Mouse (Mus musculus) hindbrain, embryonic 11.5 days (tissue): ENCODE measurements around the gene Gm3269. TPM values are rescaled to one million over a fixed set of nuclear protein-coding genes. Genes with fewer than 3 reads are reported as not detected.
"Not testable (repeated sequence)": the region's sequence is repeated elsewhere in the genome, so short reads cannot be mapped to it uniquely, and the experiment has no call there.

Experiments used
- ATAC-seq: fragments of 200-750 bp; cut with Nextera tagmentation; 2 replicates; pipeline ENCODE4 v1.8.0; 2017; ENCODE audit warnings: mild to moderate bottlenecking, moderate TSS enrichment, moderate library complexity; ENCODE audit not compliant: low FRiP score
- DNase-seq: peaks from one replicate; pipeline ENCODE4 v3.0.0-alpha.2; 2015; ENCODE audit warnings: low spot score
- H3K27ac ChIP-seq: fragments of 300-500 bp; sonication (generic); 2 replicates; pipeline ENCODE4 v1.5.1; 2014; ENCODE audit warnings: mild to moderate bottlenecking, low read depth, low read length
- H3K27me3 ChIP-seq: fragments of 300-500 bp; sonication (generic); 2 replicates; pipeline ENCODE4 v1.6.1; 2014; ENCODE audit warnings: mild to moderate bottlenecking, low read length, moderate library complexity, mixed read lengths; ENCODE audit not compliant: control insufficient read depth, insufficient read depth
- H3K36me3 ChIP-seq: fragments of 300-500 bp; sonication (generic); 2 replicates; pipeline ENCODE4 v1.6.1; 2014; ENCODE audit warnings: mild to moderate bottlenecking, low read length, moderate library complexity, mixed read lengths; ENCODE audit not compliant: control insufficient read depth, insufficient read depth
- H3K4me1 ChIP-seq: fragments of 300-500 bp; sonication (generic); replicated peaks from 2 replicates; pipeline ENCODE4 v1.6.1; 2014; ENCODE audit warnings: low read length, mixed read lengths; ENCODE audit not compliant: control insufficient read depth, insufficient read depth
- H3K4me2 ChIP-seq: fragments of 300-500 bp; sonication (generic); replicated peaks from 2 replicates; pipeline ENCODE4 v1.6.1; 2014; ENCODE audit warnings: mild to moderate bottlenecking, low read depth, low read length
- H3K4me3 ChIP-seq: fragments of 300-500 bp; sonication (generic); 2 replicates; pipeline ENCODE4 v1.5.1; 2014; ENCODE audit warnings: low read depth, low read length
- H3K9ac ChIP-seq: fragments of 300-500 bp; sonication (generic); 2 replicates; pipeline ENCODE4 v1.6.1; 2014; ENCODE audit warnings: low read depth, low read length
- H3K9me3 ChIP-seq: fragments of 300-500 bp; sonication (generic); 2 replicates; pipeline ENCODE4 v1.6.1; 2016; ENCODE audit warnings: low read length; ENCODE audit not compliant: control insufficient read depth
- WGBS: fragments of 180-500 bp; shearing (Covaris S2); extraction: QIAGEN DNeasy Blood & Tissue Kit; methylation state at CpG from one replicate; pipeline ENCODE4 v1.1.7; 2014; 5-methylcytosine and 5-hydroxymethylcytosine counted together
- polyA plus RNA-seq: library from polyadenylated mRNA; unstranded; fragments of >200 nt; fragmentation: Nextera tagmentation; extraction: Ambion mirVana; gene quantifications from 2 replicates; pipeline ENCODE4 v1.2.1, GENCODE M21; 2014

The Gm3269 gene
- polyA plus RNA-seq: not detected in 2 replicates

DNA sequence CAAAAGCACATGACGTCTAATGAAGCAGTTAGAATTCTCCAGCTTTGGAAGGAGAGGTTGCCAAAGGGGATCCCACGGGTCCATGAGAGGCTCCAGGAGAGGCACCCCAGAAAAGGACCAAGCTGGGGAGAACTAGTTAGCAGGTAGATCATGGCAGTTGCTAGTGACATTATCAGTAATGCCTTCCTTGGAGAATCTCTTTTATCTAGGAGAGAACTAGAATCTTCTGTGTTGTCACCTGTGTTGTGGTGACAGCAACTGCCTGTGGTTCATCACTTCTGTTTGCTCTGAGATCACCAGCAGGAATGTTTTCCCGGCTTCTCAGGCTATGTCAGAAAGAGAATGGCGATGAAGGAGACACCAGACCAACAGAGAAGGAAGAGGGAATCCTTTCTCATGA lies at the start of gene Gm3269:
Gene Gm3269 (plus strand): TSS at position 301 of the 400 bp plus-strand sequence.
- H3K27ac ChIP-seq, DNase-seq, ATAC-seq, H3K36me3 ChIP-seq, H3K4me3 ChIP-seq, H3K4me2 ChIP-seq, H3K9me3 ChIP-seq, H3K9ac ChIP-seq, H3K4me1 ChIP-seq, H3K27me3 ChIP-seq: not testable (repeated sequence)
- WGBS: no CpG with 5 or more reads among the region's 4 CpGs

DNA sequence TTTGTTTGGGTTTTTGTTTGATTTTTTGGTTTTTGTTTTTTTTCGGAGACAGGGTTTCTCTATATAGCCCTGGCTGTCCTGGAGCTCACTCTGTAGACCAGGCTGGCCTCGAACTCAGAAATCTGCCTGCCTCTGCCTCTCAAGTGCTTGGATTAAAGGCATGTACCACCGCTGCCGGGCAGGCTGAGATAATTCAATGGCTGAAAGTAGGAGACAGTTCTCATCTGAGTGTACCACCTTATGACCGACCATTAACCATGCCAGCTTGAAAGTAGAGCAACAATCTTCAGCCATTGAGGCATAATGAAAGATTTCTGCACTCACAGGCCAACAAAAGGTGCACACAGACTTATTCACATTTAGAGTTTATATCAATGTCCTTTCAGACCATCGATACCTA lies 31.5 kb upstream of the Gm3269 start:
- H3K9ac ChIP-seq, H3K27me3 ChIP-seq, H3K36me3 ChIP-seq, H3K4me1 ChIP-seq, DNase-seq, H3K4me3 ChIP-seq, H3K27ac ChIP-seq, H3K9me3 ChIP-seq, H3K4me2 ChIP-seq, ATAC-seq: not testable (repeated sequence)
- 88% methylated on average over 6 of the region's 6 CpGs for WGBS

DNA sequence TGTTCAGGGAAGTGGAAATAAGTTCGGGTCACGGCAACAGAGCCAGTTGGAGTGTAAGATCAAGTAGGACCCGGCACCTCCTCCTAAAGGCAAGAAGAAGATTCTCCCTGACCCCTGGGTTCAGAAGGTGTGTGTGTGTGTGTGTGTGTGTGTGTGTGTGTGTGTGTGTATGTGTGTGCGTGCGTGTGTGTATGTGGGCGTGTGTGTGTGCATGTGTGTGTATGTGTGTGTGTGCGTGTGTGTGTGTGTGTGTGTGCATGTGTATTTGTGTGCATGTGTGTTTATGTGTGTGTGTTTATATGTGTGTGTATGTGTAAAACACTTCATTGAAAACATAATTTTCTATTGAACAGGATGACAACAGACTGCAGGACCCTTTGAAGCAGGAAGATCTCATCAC lies 16.0 kb upstream of the Gm3269 start:
- DNase-seq: not testable (repeated sequence)

DNA sequence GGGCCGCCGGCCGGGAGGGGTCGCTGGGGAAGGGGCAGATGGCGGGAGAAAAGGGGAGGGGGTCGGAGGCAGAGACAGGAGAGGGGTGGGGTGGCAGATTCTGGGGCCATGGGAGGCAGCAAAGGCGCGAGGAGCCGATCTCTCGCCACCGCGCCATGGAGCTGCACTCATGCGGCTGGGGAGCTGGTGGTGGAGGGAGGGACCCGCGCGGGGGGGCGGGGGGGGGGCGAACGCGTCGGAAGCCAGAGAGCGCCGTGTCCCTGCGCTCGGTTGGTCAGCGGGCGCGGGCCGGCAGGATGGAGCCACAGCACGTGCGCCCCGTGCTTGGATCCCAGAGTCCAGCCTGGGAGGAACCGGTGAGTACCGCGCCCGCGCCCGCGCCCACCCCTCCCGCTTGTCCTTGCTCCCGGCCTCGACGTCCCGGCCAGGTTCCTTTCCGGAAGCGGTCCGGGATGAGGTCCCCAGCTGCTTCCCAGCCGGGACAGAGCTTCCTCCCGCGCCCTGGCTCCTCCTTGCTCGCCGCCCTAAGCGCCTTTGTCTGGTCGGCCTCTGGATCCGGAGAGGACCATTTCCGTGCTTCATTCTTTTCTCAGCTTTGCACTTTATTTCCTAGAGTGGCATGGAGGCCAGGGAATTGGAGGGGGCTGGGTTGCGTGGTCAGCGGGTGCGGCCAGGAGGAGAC lies 17.5 kb downstream of the Gm3269 start, which contains the start of gene Gm3264:
Gene Gm3264 (plus strand): TSS at position 278 of the 682 bp plus-strand sequence.
- H3K27me3 ChIP-seq, H3K36me3 ChIP-seq, H3K9me3 ChIP-seq, ATAC-seq, H3K27ac ChIP-seq, H3K4me1 ChIP-seq: not testable (repeated sequence)
- Histone ChIP-seq H3K9ac (peak within 1 kb of the TSS; percentile 37; the same call in 1 of the 2 replicates), H3K4me3 (peak within 1 kb of the TSS; percentile 30), H3K4me2 (peak within 1 kb of the TSS; percentile 36)
- DNase-seq: peak; percentile 23
- 1% methylated on average over 15 of the region's 59 CpGs for WGBS

More for the DNA sequence above, 16.0 kb upstream of the Gm3269 start:
- H3K4me2 ChIP-seq, H3K27ac ChIP-seq, H3K9ac ChIP-seq, H3K4me1 ChIP-seq, H3K27me3 ChIP-seq, H3K9me3 ChIP-seq, H3K4me3 ChIP-seq, ATAC-seq, H3K36me3 ChIP-seq: not testable (repeated sequence)
- WGBS: 71% methylated on average over 1 of the region's 7 CpGs

DNA sequence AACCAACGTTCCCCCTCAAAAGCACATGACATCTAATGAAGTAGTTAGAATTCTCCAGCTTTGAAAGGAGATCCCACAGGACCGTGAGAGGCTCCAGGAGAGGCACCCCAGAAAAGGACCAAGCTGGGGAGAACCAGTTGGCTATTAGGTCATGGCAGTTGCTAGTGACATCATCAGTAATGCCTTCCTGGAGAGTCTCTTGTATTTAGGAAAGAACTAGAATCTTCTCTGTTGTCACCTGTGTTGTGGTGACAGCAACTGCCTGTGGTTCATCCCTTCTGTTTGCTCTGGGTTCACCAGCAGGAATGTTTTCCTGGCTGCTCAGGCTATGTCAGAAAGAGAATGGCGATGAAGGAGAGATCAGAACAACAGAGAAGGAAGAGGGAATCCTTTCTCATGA lies 54.2 kb downstream of the Gm3269 start, which contains the start of gene Gm3278:
Gene Gm3278 (plus strand): TSS at position 301 of the 400 bp plus-strand sequence.
- WGBS: no CpG with 5 or more reads among the region's 3 CpGs
- DNase-seq, ATAC-seq, H3K9me3 ChIP-seq, H3K36me3 ChIP-seq, H3K4me3 ChIP-seq, H3K9ac ChIP-seq, H3K27me3 ChIP-seq, H3K4me2 ChIP-seq, H3K27ac ChIP-seq, H3K4me1 ChIP-seq: not testable (repeated sequence)

Other genes starting within 250 kb of the Gm3269 start
- not detected in 2 replicates for gene Gm8159, start 205.8 kb upstream of the Gm3269 start, polyA plus RNA-seq
- 0.45 TPM in 1 of 2 replicates, not detected in the other for gene Gm3239, start 173.9 kb upstream of the Gm3269 start, polyA plus RNA-seq
- gene Gm7876, start 128.9 kb upstream of the Gm3269 start, polyA plus RNA-seq: not detected in 2 replicates
- 0.11 and 0.63 TPM in 2 replicates for gene Gm3252, start 111.3 kb upstream of the Gm3269 start, polyA plus RNA-seq
- not detected in 2 replicates for gene Gm9602, start 61.8 kb upstream of the Gm3269 start, polyA plus RNA-seq
- 0.28 and 1.3 TPM in 2 replicates for gene Gm3264, start 17.5 kb downstream of the Gm3269 start, polyA plus RNA-seq
- 0.22 TPM in 1 of 2 replicates, not detected in the other for gene Gm3278, start 54.3 kb downstream of the Gm3269 start, polyA plus RNA-seq
- gene Gm8297, start 145.8 kb downstream of the Gm3269 start, polyA plus RNA-seq: not detected in 2 replicates
- 0.64 and 0.93 TPM in 2 replicates for gene Gm3298, start 177.8 kb downstream of the Gm3269 start, polyA plus RNA-seq
- not detected in 2 replicates for gene 4930555G01Rik, start 212.5 kb downstream of the Gm3269 start, polyA plus RNA-seq
- 2.3 and 2.7 TPM in 2 replicates for gene Gm8281, start 232.9 kb downstream of the Gm3269 start, polyA plus RNA-seq